Mouse (Mus musculus) adrenal gland, adult 2 months (tissue): ENCODE measurements around the gene Tagln3. TPM values are rescaled to one million over a fixed set of nuclear protein-coding genes. Genes with fewer than 3 reads are reported as not detected.

Experiments
- DNase-seq: peaks from one replicate; pipeline ENCODE4 v3.0.0; 2021
- polyA plus RNA-seq: library from polyadenylated mRNA; depleted of rRNA; stranded (reverse); fragments of >200 nt; gene quantifications from 2 replicates; pipeline ENCODE4 v1.2.3, GENCODE M21; 2012
- total RNA-seq, 2 experiments: library from RNA; stranded (reverse); gene quantifications; 2 replicates each; pipeline ENCODE4 v1.2.3; 2021

Gene Tagln3
- total and polyA plus RNA-seq, 3 experiments: 0.88 to 4.3 (median 4.3) TPM

- no peak for DNase-seq
Measured at GRCm38 (mm10) chr16:45720022-45720630, 4.3 kb downstream of the Tagln3 start.

GRCm38 (mm10) chr16:45718296-45718695, 6.1 kb downstream of the Tagln3 start:
- no peak for DNase-seq

- DNase-seq: no peak
Measured at GRCm38 (mm10) chr16:45714489-45715150, 9.8 kb downstream of the Tagln3 start.

DNA sequence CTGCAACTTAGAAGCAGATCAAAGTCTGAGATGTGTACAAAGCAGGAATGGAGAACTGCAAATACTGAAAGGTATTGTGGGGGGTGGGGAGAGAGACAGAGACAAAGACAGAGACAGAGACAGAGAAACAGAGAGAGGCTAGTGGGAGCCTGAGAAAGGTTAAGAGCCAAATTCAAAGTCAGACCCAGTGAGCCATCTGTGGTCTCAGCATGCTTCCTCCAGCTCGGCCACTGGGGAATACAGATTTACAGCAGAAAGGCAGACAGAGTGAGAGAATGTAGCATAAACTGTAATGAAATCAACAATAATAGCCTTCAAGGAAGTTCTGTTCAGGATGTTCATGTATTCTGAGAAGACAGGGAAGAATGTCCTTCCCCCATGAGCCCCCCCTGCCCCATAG, 10.5 kb downstream of the Tagln3 start:
- DNase-seq: no peak

DNA sequence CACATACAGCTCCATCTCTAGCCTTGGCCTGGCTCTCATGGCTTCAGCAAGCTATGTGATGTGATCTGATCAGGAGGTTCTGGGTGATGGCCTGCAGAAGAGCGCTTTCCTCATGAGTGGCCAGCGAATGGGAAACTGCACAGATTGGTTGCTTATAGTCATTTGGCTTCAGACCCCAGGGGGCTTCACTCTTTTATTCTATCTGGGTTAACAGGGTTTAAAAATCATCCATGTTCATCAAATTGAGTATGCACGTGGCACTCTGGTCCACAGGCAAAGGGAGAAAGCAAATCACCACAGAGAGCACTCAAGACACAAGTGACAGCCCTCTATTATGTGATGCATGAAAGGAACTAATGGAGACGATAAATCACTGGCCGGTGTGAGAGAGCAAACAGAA, 11.1 kb downstream of the Tagln3 start:
- DNase-seq: no peak

- no peak for DNase-seq
Measured at GRCm38 (mm10) chr16:45711263-45711662, 13.1 kb downstream of the Tagln3 start.

GRCm38 (mm10) chr16:45699301-45699700, 25.1 kb downstream of the Tagln3 start:
- no peak for DNase-seq

- peak; percentile 15 for DNase-seq
Measured at GRCm38 (mm10) chr16:45697996-45698395, 26.4 kb downstream of the Tagln3 start.

DNA sequence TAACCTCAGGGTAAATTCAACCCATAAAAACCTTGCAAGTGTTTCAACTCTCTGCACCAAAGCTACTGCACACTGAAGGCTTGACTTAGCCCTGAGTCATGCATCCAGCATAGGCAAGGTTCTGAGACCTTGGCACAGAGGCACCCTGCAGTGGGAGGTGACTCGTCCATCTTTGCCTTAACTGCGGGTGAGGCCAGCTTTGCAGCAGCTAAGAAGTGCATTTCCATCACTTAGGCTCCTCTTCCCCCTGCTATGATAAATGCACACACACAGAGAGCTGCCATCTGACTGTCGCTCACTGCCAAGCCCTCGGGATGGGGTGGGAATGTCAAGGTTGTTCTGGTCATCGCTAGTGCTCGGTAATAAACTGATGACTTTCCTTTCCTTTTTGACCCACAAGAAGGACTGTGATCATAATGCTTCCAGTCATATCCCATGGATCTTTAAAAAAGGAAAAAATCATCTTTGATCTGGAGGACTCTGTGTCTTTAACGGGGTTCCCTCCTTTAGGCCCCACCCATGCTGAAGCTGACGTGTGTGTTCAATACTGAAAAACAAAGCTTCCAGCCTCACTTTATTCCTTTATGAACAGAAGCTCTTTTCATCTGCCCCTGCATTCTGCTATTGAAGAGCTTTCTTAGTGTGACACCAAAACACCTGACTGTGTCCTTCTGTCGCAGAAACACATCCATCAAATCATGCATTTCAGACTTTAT, 28.8 kb downstream of the Tagln3 start:
- DNase-seq: peak; percentile 74

- DNase-seq: no peak
Measured at GRCm38 (mm10) chr16:45693558-45693957, 30.9 kb downstream of the Tagln3 start, which contains the start of gene Tmprss7. Gene Tmprss7 (minus strand): TSS chr16:45693658.

GRCm38 (mm10) chr16:45692851-45693250, 31.6 kb downstream of the Tagln3 start:
- no peak for DNase-seq

GRCm38 (mm10) chr16:45690178-45690577, 34.2 kb downstream of the Tagln3 start:
- DNase-seq: no peak

- no peak for DNase-seq
Measured at GRCm38 (mm10) chr16:45686833-45687232, 37.6 kb downstream of the Tagln3 start.

- no peak for DNase-seq
Measured at GRCm38 (mm10) chr16:45685295-45685694, 39.1 kb downstream of the Tagln3 start.

- peak; percentile 68 for DNase-seq
Measured at GRCm38 (mm10) chr16:45684815-45685214, 39.6 kb downstream of the Tagln3 start.

DNA sequence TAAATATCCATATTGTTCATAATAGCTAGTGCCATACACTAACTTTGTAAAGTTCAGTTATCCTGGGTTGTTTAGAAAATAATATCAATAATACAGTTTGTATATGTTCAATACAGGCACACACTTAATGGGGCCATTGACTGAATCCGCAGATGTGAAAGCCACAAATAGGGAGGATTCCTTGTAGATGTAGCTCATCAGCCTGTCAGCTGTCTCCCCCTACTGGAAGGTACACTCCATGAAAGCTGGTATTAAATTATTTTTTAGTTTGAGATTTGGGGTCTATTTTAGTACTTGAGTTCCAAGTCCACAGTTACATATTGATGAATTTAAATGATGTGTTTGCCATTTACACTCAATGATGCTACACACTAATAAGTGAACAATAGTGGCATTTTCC, 47.9 kb downstream of the Tagln3 start:
- DNase-seq: peak; percentile 21

GRCm38 (mm10) chr16:45670005-45670404, 54.4 kb downstream of the Tagln3 start:
- peak; percentile 58 for DNase-seq

- no peak for DNase-seq
Measured at GRCm38 (mm10) chr16:45668178-45668577, 56.2 kb downstream of the Tagln3 start.

DNA sequence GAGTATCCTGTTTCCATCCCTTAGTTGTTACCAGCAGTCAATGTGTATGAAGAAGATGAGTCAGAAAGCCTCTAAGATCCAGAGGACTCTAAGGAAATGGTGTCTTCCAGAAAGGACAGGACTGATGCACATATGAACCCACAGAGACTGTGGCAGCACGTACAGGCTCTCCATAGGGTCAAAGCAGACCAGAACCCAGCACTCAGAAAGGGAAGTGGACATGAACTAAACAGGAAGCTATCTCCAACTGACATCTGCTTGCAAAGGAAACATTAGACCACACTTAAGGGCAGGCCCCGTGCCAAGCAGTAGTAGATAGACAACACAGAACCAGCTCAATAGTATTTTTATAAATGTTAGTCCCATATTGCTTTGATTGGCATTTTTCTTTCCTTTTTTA, 58.3 kb downstream of the Tagln3 start:
- DNase-seq: no peak

DNA sequence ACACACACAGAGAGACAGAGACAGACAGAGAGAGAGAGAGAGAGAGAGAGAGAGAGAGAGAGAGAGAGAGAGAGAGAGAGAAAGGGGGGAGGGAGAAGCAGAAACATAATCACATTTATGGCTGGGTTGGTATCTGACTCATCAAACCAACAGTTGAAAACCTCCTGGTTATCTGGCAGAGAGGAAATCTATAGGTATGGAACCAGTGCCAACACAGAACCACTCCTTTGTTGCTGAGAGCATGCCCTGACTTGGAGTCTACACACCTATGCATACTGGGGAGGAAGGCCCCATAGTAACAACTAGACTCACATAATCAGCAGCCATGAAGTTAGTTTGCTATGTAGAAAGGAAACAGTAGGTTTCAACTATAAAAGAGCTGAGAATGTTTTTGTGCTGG, 62.0 kb downstream of the Tagln3 start:
- no peak for DNase-seq
